Mouse (Mus musculus) stomach, embryonic 16.5 days (tissue): ENCODE data around the gene Tspyl2. TPM values are rescaled to one million over a fixed set of nuclear protein-coding genes. Genes with fewer than 3 reads are reported as not detected.
A peak's percentile ranks its signal among the peaks of the same experiment; 100 is the strongest.

Experiments used
- ATAC-seq: fragments of 200-750 bp; cut with Nextera tagmentation; 2 replicates; pipeline ENCODE4 v1.8.0; 2017; ENCODE audit warnings: moderate number of reproducible peaks, moderate TSS enrichment; ENCODE audit not compliant: insufficient read depth, low FRiP score
- H3K27ac ChIP-seq: fragments of 300-500 bp; sonication (generic); 2 replicates; pipeline ENCODE4 v1.5.1; 2014; ENCODE audit warnings: low read length
- H3K27me3 ChIP-seq: fragments of 300-500 bp; sonication (generic); 2 replicates; pipeline ENCODE4 v1.6.1; 2014; ENCODE audit warnings: low read length, control low read depth, mixed read lengths; ENCODE audit not compliant: control insufficient read depth, insufficient read depth
- H3K36me3 ChIP-seq: fragments of 300-500 bp; sonication (generic); 2 replicates; pipeline ENCODE4 v1.6.1; 2014; ENCODE audit warnings: low read length; ENCODE audit not compliant: control insufficient read depth, insufficient read depth
- H3K4me1 ChIP-seq: fragments of 300-500 bp; sonication (generic); 2 replicates; pipeline ENCODE4 v1.6.1; 2014; ENCODE audit warnings: low read length, control low read depth, mixed read lengths; ENCODE audit not compliant: control insufficient read depth, insufficient read depth
- H3K4me2 ChIP-seq: fragments of 300-500 bp; sonication (generic); 2 replicates; pipeline ENCODE4 v1.6.1; 2014; ENCODE audit warnings: low read depth, low read length, mixed read lengths
- H3K4me3 ChIP-seq: fragments of 300-500 bp; sonication (generic); replicated peaks from 2 replicates; pipeline ENCODE4 v1.5.1; 2014; ENCODE audit warnings: mild to moderate bottlenecking, low read length
- H3K9ac ChIP-seq: fragments of 300-500 bp; sonication (generic); 2 replicates; pipeline ENCODE4 v1.6.1; 2014; ENCODE audit warnings: low read length
- H3K9me3 ChIP-seq: fragments of 300-500 bp; sonication (generic); replicated peaks from 2 replicates; pipeline ENCODE4 v1.6.1; 2016; ENCODE audit warnings: low read length, control low read depth; ENCODE audit not compliant: control insufficient read depth
- WGBS: fragments of 180-500 bp; shearing (Covaris S2); extraction: QIAGEN DNeasy Blood & Tissue Kit; methylation state at CpG from one replicate; pipeline ENCODE4 v1.1.7; 2014; 5-methylcytosine and 5-hydroxymethylcytosine counted together
- polyA plus RNA-seq: library from polyadenylated mRNA; unstranded; fragments of >200 nt; fragmentation: Nextera tagmentation; extraction: Ambion mirVana; gene quantifications from 2 replicates; pipeline ENCODE4 v1.2.1, GENCODE M21; 2015

The Tspyl2 gene
- polyA plus RNA-seq: 23.5 and 28.7 TPM in 2 replicates

DNA sequence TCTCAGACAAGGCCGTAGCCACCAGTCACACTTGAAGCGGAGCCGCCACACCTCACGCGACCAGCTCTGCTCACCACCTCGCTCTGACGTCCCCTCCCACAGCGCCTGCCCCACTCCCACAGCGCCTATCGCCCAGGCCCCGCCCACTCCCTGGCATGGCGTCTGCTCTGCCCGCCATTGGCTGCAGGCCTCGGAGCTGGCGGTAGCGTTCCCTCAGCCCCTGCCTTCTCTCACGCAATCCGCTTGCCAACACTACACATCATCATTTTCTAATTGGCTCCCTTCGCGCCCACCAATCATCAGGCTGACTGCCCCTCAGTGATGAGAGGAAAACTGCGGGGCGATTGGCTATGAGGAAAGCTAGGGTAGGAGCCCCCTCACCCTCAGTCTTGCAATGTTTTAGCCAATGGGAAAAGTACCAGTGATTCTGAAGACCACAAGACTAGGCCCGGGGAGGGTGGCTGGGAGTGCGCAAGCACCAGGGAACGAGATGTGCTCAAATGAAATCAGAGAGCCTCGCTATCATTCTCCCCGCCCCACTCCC lies at the start of gene Tspyl2:
Gene Tspyl2, minus strand, starts transcription at position 68 of the 544 bp plus-strand sequence.
- peak within 1 kb of the TSS; percentile 62 for H3K4me3 ChIP-seq
- peak within 1 kb of the TSS; percentile 89 for H3K27ac ChIP-seq
- H3K4me2 ChIP-seq: peak within 1 kb of the TSS; percentile 50
- WGBS: 6% methylated on average over 26 of the region's 27 CpGs
- H3K9ac ChIP-seq: peak within 1 kb of the TSS; percentile 81
- ATAC-seq: peak; percentile 98
- H3K9me3 ChIP-seq: no peaks in the 10 kb centered on the region
- peaks cover 23% of the 10 kb centered on the region for H3K27me3 ChIP-seq
- peaks cover 3% of the 10 kb centered on the region; the same call in 1 of the 2 replicates for H3K4me1 ChIP-seq
- H3K36me3 ChIP-seq: no peaks in the 10 kb centered on the region

DNA sequence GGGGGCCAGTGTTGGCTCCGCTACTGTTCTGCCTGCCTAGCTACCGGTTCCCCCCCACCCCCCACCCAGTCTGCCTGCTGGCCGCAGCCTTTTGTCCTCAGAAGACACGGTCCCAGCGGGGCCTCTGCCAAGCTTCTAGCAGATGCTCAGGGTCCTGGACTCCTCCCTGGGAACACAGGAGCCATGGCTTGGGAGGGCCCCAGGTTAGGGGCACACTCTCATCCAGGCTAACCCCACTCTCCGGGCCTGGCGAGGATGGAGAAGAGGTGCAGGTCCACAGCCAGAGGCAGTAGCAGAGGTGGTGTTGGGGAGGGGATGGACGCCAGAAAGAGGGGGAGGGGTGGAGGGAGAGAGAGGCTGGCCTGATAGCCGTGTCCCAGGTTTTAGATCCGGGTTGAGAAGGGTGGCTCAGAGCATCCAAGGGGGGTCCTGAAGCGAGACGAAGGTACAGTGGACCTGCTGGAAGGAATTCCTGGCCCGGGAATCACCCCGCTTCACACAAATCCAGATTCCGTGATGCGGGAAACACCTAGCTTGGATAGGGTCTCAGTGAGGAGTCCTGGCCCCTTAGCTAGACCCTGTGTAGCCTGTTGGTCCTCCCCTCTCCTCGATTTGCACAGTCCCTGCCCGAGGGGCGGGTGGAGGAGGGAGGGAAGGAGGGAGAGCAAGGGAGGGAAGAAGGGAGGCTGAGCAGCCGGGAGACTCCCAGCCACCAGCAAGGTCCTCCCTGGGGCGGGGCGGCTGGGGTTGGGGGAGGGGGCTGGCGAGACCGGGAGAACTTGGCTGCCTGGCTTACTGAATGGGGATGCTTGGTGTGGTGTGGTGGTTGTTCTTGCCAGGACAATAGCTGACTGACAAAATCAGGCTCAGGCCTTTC lies 26.4 kb upstream of the Tspyl2 start, which contains the start of gene Gpr173:
Gene Gpr173, minus strand, starts transcription at position 308 of the 877 bp plus-strand sequence.
- Histone ChIP-seq H3K9me3 (no peaks in the 10 kb centered on the region), H3K4me3 (peak within 1 kb of the TSS; percentile 55), H3K36me3 (no peaks in the 10 kb centered on the region), H3K4me1 (no peaks in the 10 kb centered on the region), H3K27me3 (peaks cover 5% of the 10 kb centered on the region; the same call in 1 of the 2 replicates), H3K4me2 (peak within 1 kb of the TSS; percentile 52), H3K9ac (peak within 1 kb of the TSS; percentile 71), H3K27ac (no peak within 1 kb of the TSS)
- 11% methylated on average over 22 of the region's 24 CpGs for WGBS
- peak; percentile 98 for ATAC-seq

DNA sequence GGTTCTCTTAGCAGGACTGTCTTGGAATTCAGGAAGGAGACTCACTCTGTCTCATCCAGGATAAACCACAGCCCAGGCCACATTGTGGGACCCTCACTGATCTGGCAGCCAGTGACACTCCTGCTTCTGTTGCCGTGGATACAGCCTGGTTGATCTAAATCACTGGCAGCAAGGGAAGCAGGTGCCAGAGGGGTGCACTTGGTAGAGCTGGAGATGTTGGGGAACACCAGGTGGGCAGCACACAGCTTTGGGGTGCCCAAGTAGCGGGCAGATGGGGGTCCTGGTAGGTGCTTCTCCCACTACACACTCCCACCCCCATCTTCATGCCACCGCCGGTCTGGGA lies 25.8 kb upstream of the Tspyl2 start:
- peak overlapping the region; percentile 52 for H3K4me2 ChIP-seq
- H3K27me3 ChIP-seq: peaks cover 5% of the 10 kb centered on the region; the same call in 1 of the 2 replicates
- H3K27ac ChIP-seq: no peak overlapping the region
- no peaks in the 10 kb centered on the region for H3K36me3 ChIP-seq
- H3K9me3 ChIP-seq: no peaks in the 10 kb centered on the region
- no peaks in the 10 kb centered on the region for H3K4me1 ChIP-seq
- 17% methylated on average over 4 of the region's 4 CpGs for WGBS
- ATAC-seq: no peak
- H3K9ac ChIP-seq: peak overlapping the region; percentile 71
- peak overlapping the region; percentile 55 for H3K4me3 ChIP-seq

GRCm38 (mm10) chrX:152366418-152366817 lies 24.2 kb upstream of the Tspyl2 start:
- Histone ChIP-seq H3K4me2 (no peak overlapping the region), H3K9me3 (no peaks in the 10 kb centered on the region), H3K4me1 (no peaks in the 10 kb centered on the region), H3K27me3 (peaks cover 5% of the 10 kb centered on the region; the same call in 1 of the 2 replicates), H3K36me3 (no peaks in the 10 kb centered on the region), H3K27ac (no peak overlapping the region), H3K4me3 (no peak overlapping the region), H3K9ac (no peak overlapping the region)
- ATAC-seq: no peak
- 55% methylated on average over 2 of the region's 2 CpGs for WGBS

DNA sequence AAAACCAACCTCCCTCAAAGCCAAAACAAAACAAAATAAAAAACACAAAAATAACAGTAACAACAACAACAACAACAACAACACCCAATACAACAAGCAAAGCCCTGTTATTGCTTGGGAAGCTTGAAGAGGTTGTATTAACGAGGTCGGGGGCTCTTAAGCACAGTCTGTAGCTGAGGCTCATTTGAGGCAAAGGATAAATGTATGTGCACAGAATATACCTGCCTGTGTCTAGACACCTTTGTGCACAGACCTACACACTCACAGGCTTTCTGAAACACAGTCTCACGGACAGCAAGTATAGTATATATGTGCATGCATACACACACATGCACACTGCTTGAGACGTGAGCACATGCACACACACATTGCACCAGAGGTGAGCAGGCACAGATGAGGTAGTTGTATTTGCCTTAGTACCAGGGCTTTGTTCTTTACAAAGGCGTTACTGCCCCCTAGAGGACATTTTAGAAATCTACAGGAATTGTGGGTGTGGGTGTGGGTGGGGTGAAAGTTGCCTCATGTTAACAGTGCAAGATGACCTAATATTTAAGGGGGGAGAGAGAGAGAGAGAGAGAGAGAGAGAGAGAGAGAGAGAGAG lies 10.4 kb upstream of the Tspyl2 start:
- Histone ChIP-seq H3K4me3 (no peak overlapping the region), H3K27ac (no peak overlapping the region), H3K9ac (no peak overlapping the region), H3K4me1 (no peaks in the 10 kb centered on the region), H3K27me3 (peaks cover 5% of the 10 kb centered on the region; the same call in 1 of the 2 replicates), H3K4me2 (no peak overlapping the region), H3K36me3 (no peaks in the 10 kb centered on the region), H3K9me3 (no peaks in the 10 kb centered on the region)
- WGBS: 24% methylated on average over 5 of the region's 5 CpGs
- peak; percentile 58; the same call in 1 of the 2 replicates for ATAC-seq

DNA sequence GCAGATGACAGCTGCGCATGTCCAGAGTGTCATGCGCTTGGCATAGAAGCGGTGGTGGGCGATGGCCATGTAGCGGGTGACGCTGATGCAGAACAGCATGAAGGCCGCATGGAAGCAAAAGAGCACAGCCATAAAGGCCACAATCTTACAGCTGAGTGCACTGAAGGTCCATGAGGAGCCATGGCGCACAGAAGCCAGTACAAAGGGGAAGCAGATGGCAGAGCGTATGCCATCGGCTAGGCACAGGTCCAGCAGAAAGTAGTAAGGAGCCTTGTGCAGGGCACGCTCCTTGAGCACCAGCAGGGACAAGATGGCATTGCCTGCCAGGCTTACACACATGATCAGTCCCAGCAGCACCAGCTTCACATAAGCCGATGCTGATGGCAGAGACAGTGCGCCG lies 4.8 kb upstream of the Tspyl2 start:
- H3K27me3 ChIP-seq: peaks cover 11% of the 10 kb centered on the region
- no peaks in the 10 kb centered on the region for H3K36me3 ChIP-seq
- H3K9ac ChIP-seq: no peak overlapping the region
- no peak overlapping the region for H3K4me3 ChIP-seq
- no peaks in the 10 kb centered on the region for H3K9me3 ChIP-seq
- 95% methylated on average over 14 of the region's 14 CpGs for WGBS
- no peak overlapping the region for H3K4me2 ChIP-seq
- no peak for ATAC-seq
- no peak overlapping the region for H3K27ac ChIP-seq
- H3K4me1 ChIP-seq: no peaks in the 10 kb centered on the region

DNA sequence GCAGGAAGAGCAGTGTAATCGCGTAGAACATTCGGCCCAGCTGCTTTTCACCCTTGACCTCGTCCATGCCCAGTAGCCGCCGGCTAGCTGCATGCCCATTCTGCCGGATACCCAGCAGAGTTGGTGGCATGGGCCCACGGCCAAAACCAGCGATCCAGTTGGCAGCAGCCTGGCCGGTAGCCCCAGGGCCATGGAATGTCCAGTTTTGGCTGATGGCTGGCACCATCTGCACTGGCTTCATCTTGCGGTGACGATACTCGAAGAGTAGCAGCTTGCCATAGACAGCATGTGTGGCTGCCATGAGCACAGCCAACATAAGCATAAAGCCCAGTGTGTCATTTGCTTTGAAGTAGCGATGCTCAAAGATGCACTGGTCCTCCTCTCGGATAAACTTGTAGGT lies 4.4 kb upstream of the Tspyl2 start:
- H3K4me1 ChIP-seq: no peaks in the 10 kb centered on the region
- H3K4me3 ChIP-seq: no peak overlapping the region
- 90% methylated on average over 15 of the region's 15 CpGs for WGBS
- H3K9me3 ChIP-seq: no peaks in the 10 kb centered on the region
- H3K4me2 ChIP-seq: no peak overlapping the region
- no peak overlapping the region for H3K9ac ChIP-seq
- no peak for ATAC-seq
- H3K27me3 ChIP-seq: peaks cover 11% of the 10 kb centered on the region
- H3K36me3 ChIP-seq: no peaks in the 10 kb centered on the region
- no peak overlapping the region for H3K27ac ChIP-seq

DNA sequence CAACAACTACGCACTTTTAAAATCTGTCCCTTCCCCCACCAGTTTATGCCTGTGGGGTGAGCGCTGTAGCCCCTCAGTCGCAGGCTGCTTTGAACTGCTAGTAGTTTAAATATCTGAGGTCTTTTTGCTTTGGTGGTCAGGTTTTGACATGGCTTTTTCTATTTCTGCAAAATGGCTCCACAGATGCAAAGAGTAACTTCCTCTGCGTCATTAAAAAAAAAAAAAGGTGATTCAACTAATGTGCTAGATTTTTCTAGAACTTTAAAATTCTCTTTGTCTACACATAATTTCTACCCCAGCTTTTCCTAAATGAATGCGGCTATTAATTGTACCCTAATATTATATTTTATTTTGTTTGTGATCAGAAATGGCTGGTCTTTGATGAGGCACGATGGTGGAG lies 678 bp upstream of the Tspyl2 start:
- no peaks in the 10 kb centered on the region for H3K36me3 ChIP-seq
- peaks cover 3% of the 10 kb centered on the region; the same call in 1 of the 2 replicates for H3K4me1 ChIP-seq
- H3K4me3 ChIP-seq: peak overlapping the region; percentile 62
- peaks cover 21% of the 10 kb centered on the region for H3K27me3 ChIP-seq
- peak overlapping the region; percentile 50 for H3K9ac ChIP-seq
- peak overlapping the region; percentile 50 for H3K4me2 ChIP-seq
- no peaks in the 10 kb centered on the region for H3K9me3 ChIP-seq
- WGBS: 24% methylated on average over 6 of the region's 6 CpGs
- no peak for ATAC-seq
- H3K27ac ChIP-seq: peak overlapping the region; percentile 89

GRCm38 (mm10) chrX:152341496-152341895 lies 729 bp downstream of the Tspyl2 start:
- Histone ChIP-seq H3K4me1 (peaks cover 3% of the 10 kb centered on the region; the same call in 1 of the 2 replicates), H3K4me3 (peak overlapping the region; percentile 62), H3K27me3 (peaks cover 23% of the 10 kb centered on the region; the same call in 1 of the 2 replicates), H3K27ac (peak overlapping the region; percentile 64; the same call in 1 of the 2 replicates), H3K9ac (peak overlapping the region; percentile 81), H3K4me2 (peak overlapping the region; percentile 46), H3K9me3 (no peaks in the 10 kb centered on the region), H3K36me3 (no peaks in the 10 kb centered on the region)
- ATAC-seq: no peak
- 32% methylated on average over 10 of the region's 11 CpGs for WGBS
